Mouse (Mus musculus): ENCODE measurements around the gene Rspry1.
A peak's percentile ranks its signal among the peaks of the same experiment; 100 is the strongest.

The Rspry1 gene

GRCm38 (mm10) chr8:94601607-94602385 is at the start of gene Rspry1, which contains the start of gene Fam192a:
Rspry1 (plus strand) TSS chr8:94601937.
Fam192a (minus strand) TSS chr8:94601997.
- DNase-seq (ENCODE audit: low spot score in 2 of 2) = peak; percentile 100

- DNase-seq (ENCODE audit: low spot score in 2 of 2) = no peak
Measured at GRCm38 (mm10) chr8:94552696-94553095, 49.0 kb upstream of the Rspry1 start.

- DNase-seq (ENCODE audit: low spot score in 2 of 2) = no peak
Measured at GRCm38 (mm10) chr8:94557281-94557680, 44.5 kb upstream of the Rspry1 start.

GRCm38 (mm10) chr8:94561256-94561655 is 40.5 kb upstream of the Rspry1 start:
- DNase-seq (ENCODE audit: low spot score in 2 of 2) = no peak

GRCm38 (mm10) chr8:94564421-94564820 is 37.3 kb upstream of the Rspry1 start:
- no peak for DNase-seq (ENCODE audit: low spot score in 2 of 2)

GRCm38 (mm10) chr8:94566033-94566432 is 35.7 kb upstream of the Rspry1 start:
- DNase-seq (ENCODE audit: low spot score in 2 of 2) = no peak

- no peak for DNase-seq (ENCODE audit: low spot score in 2 of 2)
Measured at GRCm38 (mm10) chr8:94566446-94567158, 35.1 kb upstream of the Rspry1 start.

- no peak for DNase-seq (ENCODE audit: low spot score in 2 of 2)
Measured at GRCm38 (mm10) chr8:94567159-94567849, 34.4 kb upstream of the Rspry1 start.

- DNase-seq (ENCODE audit: low spot score in 2 of 2) = no peak
Measured at GRCm38 (mm10) chr8:94568098-94568497, 33.6 kb upstream of the Rspry1 start.

GRCm38 (mm10) chr8:94569419-94569818 is 32.3 kb upstream of the Rspry1 start:
- no peak for DNase-seq (ENCODE audit: low spot score in 2 of 2)

GRCm38 (mm10) chr8:94571896-94572295 is 29.8 kb upstream of the Rspry1 start:
- DNase-seq (ENCODE audit: low spot score in 2 of 2) = no peak

- no peak for DNase-seq (ENCODE audit: low spot score in 2 of 2)
Measured at GRCm38 (mm10) chr8:94574159-94574907, 27.4 kb upstream of the Rspry1 start.

- no peak for DNase-seq (ENCODE audit: low spot score in 2 of 2)
Measured at GRCm38 (mm10) chr8:94575148-94575547, 26.6 kb upstream of the Rspry1 start.

GRCm38 (mm10) chr8:94581820-94582483 is 19.8 kb upstream of the Rspry1 start:
- no peak for DNase-seq (ENCODE audit: low spot score in 2 of 2)

- no peak for DNase-seq (ENCODE audit: low spot score in 2 of 2)
Measured at GRCm38 (mm10) chr8:94582569-94582968, 19.2 kb upstream of the Rspry1 start.

- DNase-seq (ENCODE audit: low spot score in 2 of 2) = peak; percentile 35 to 38
Measured at GRCm38 (mm10) chr8:94584238-94584817, 17.4 kb upstream of the Rspry1 start.

GRCm38 (mm10) chr8:94591691-94592090 is 10.0 kb upstream of the Rspry1 start:
- no peak for DNase-seq (ENCODE audit: low spot score in 2 of 2)

- DNase-seq (ENCODE audit: low spot score in 2 of 2) = no peak
Measured at GRCm38 (mm10) chr8:94594211-94594610, 7.5 kb upstream of the Rspry1 start.

GRCm38 (mm10) chr8:94600478-94600877 is 1.3 kb upstream of the Rspry1 start:
- DNase-seq (ENCODE audit: low spot score in 2 of 2) = no peak

- no peak for DNase-seq (ENCODE audit: low spot score in 2 of 2)
Measured at GRCm38 (mm10) chr8:94601034-94601606, 617 bp upstream of the Rspry1 start.

All from heart, adult 9 months (tissue).